Mouse (Mus musculus) cortical plate, adult 2 months (tissue): ENCODE results near the gene Rtf1. TPM values are rescaled to one million over a fixed set of nuclear protein-coding genes. Genes with fewer than 3 reads are reported as not detected.

Experiments used
- H3K27ac ChIP-seq: fragments of 200-500 bp; 2 replicates; pipeline ENCODE4 v1.5.1; 2012; ENCODE audit warnings: low read length, control low read depth, inconsistent platforms; ENCODE audit not compliant: insufficient read depth
- H3K4me1 ChIP-seq: fragments of 200-500 bp; 2 replicates; pipeline ENCODE4 v1.6.1; 2011; ENCODE audit warnings: low read length; ENCODE audit not compliant: control insufficient read depth, insufficient read depth
- H3K4me3 ChIP-seq: fragments of 200-500 bp; 2 replicates; pipeline ENCODE4 v1.5.1; 2011; ENCODE audit warnings: mild to moderate bottlenecking, low read length, control low read depth; ENCODE audit not compliant: insufficient read depth
- CTCF ChIP-seq: fragments of 200-500 bp; IDR thresholded peaks from 2 replicates; pipeline ENCODE4 v1.5.1; 2011; ENCODE audit warnings: mild to moderate bottlenecking, control low read depth, low read length; ENCODE audit not compliant: insufficient read depth; ENCODE audit errors: extremely low read depth
- POLR2A ChIP-seq: fragments of 200-500 bp; IDR thresholded peaks from 2 replicates; pipeline ENCODE4 v1.6.1; 2011; ENCODE audit warnings: mild to moderate bottlenecking, low read length, control low read depth; ENCODE audit not compliant: insufficient read depth; ENCODE audit errors: extremely low read depth
- polyA plus RNA-seq: library from polyadenylated mRNA; depleted of rRNA; stranded (reverse); fragments of >200 nt; gene quantifications from 2 replicates; pipeline ENCODE4 v1.2.3, GENCODE M21; 2012; rRNA removed

The Rtf1 gene
- polyA plus RNA-seq, 1 experiment, result 38.5 TPM

DNA sequence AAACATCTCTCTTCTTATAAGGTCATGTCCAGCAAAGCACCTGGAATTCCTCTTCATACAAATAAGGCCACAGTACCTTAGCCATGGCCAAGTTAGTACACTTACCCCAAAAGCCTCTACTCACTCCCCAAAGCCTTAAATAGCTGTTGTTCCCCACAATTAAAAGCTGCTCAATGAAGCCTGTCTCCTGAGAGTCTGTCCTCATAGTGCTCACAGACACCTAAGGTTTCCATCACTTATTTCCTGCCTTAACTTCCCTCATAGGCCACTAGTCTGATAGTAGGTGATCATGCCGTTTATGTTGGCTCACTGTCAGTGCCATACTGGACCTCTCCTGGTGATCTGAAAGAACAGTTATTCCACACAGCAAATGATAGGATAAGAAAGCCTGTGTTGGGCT lies 87.4 kb downstream of the Rtf1 start:
- H3K4me3 ChIP-seq, result no peak overlapping the region
- TF ChIP-seq POLR2A (no peak), CTCF (no peak)
- H3K27ac ChIP-seq, result no peak overlapping the region
- peaks cover 1% of the 10 kb centered on the region; the same call in 1 of the 2 replicates for H3K4me1 ChIP-seq

DNA sequence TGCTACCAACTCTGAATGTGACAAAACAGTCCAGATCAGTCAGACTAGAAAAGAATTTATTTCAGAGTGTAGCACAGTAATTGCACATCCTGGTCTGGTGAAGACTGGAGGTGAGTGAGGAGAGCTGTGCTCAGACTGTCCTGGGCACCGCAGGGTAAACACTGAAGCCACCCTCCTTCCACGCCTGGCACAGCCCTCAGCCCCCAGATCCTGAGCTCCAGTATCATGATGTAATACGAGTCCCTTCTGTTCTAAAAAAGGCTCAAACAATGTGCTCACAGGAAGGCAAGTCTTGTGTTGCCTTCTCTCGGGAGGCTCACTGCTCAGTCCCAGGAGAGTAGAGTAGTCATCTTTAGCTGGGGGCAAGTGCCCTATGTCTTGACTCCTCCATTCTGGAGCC lies 89.1 kb downstream of the Rtf1 start:
- Histone ChIP-seq H3K27ac (no peak overlapping the region), H3K4me1 (no peaks in the 10 kb centered on the region)
- TF ChIP-seq CTCF, result no peak
- TF ChIP-seq POLR2A, result no peak

DNA sequence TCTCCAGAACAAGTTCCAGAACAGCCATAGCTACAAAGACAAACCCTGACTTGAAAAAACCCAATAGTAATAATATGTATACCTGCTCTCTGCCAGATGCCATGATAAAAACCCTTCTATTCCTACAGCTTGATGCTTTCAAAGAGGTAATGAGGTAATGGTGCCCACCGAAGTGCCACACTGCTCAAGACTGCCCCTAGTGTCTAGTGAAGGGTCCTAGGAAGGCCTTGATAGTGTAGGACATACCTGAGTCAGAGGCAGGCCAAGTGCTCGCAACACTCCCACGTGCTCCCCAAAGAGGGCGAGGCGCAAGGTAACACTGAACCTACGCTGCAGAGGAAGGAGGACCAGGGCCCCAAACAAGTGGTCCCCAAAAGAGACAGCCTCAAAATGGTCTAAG lies 92.4 kb downstream of the Rtf1 start:
- no peak overlapping the region for H3K27ac ChIP-seq
- TF ChIP-seq POLR2A, result no peak
- TF ChIP-seq CTCF, result peak; percentile 25; the same call in 1 of the 2 replicates
- H3K4me1 ChIP-seq, result no peaks in the 10 kb centered on the region
- H3K4me3 ChIP-seq, result no peak overlapping the region

More for the DNA sequence above, 89.1 kb downstream of the Rtf1 start:
- no peak overlapping the region for H3K4me3 ChIP-seq

Other genes with a start within 250 kb of the Rtf1 start
- gene Ino80, start 197.4 kb upstream of the Rtf1 start, polyA plus RNA-seq, result 14.6 and 14.8 TPM in 2 replicates
- 0.75 and 1.1 TPM in 2 replicates for gene Exd1, start 127.4 kb upstream of the Rtf1 start, polyA plus RNA-seq
- 129 and 130 TPM in 2 replicates for gene Chp1, start 127.4 kb upstream of the Rtf1 start, polyA plus RNA-seq
- gene Nusap1, start 56.8 kb upstream of the Rtf1 start, polyA plus RNA-seq, result 0.30 and 0.61 TPM in 2 replicates
- gene Oip5, start 56.6 kb upstream of the Rtf1 start, polyA plus RNA-seq, result 1.1 and 1.4 TPM in 2 replicates
- gene Ndufaf1, start 12.2 kb upstream of the Rtf1 start, polyA plus RNA-seq, result 21.0 and 21.5 TPM in 2 replicates
- gene Itpka, start 67.3 kb downstream of the Rtf1 start, polyA plus RNA-seq, result 251 and 279 TPM in 2 replicates
- 63.2 and 74.8 TPM in 2 replicates for gene Ltk, start 85.4 kb downstream of the Rtf1 start, polyA plus RNA-seq
- gene Rpap1, start 112.5 kb downstream of the Rtf1 start, polyA plus RNA-seq, result 14.6 and 15.4 TPM in 2 replicates
- gene Tyro3, start 122.7 kb downstream of the Rtf1 start, polyA plus RNA-seq, result 164 and 169 TPM in 2 replicates
- gene Mga, start 222.2 kb downstream of the Rtf1 start, polyA plus RNA-seq, result 15.3 and 15.8 TPM in 2 replicates